Mouse (Mus musculus): ENCODE measurements at regions not wholly inside any gene's neighbourhood (a gene's known extent, or its start where the extent isn't known, plus 50 kb on each side); places are given as distances from the start of the nearest gene placed in this dataset.

DNA sequence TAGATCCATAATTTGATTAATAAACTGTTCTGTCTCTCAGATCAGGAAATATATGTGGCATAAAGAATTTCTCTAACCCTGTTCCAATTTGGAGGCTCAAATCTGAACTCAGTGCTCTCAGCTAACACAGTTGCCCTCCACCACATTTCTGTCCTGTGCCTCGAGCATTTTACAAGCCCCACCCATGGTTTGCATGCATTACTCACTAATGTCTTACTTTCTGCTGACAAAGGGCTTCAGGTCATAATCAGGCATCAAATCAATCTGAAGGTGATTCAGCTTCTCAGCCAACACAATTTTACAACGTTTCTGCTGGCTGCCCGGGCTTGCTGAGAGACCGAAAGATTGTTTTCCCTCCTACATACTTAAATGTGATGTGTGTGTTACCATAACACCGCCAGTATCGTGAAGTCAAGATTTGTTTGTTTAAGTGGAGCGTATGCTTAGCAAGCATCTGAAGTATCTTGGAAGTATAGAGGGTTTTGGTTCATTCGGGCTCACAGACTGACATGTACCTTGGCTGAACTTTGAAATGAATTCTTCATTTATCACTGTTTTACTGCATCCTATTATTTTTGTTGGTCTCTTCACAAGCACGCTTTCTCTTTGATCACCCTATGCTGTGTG, 139.9 kb upstream of the Sema3d start:
- no peaks in the 10 kb centered on the region for H3K9me3 ChIP-seq (ENCODE audit: control insufficient read depth, low read length)
- H3K9ac ChIP-seq (ENCODE audit: low read length) = no peak overlapping the region
- H3K27ac ChIP-seq (replicated peaks) = no peak overlapping the region
- TF ChIP-seq EP300 (optimal IDR thresholded peaks at IDR 0.05) (no peak), CTCF (IDR thresholded peaks at IDR 0.05; ENCODE audit: low read depth) (no peak)
- DNase-seq (ENCODE audit: low spot score) (no peak), ATAC-seq (ENCODE audit: low FRiP score, low TSS enrichment) (no peak)
- no peaks in the 10 kb centered on the region for H3K4me1 ChIP-seq (replicated peaks; ENCODE audit: control insufficient read depth, insufficient read depth)
- H3K4me3 ChIP-seq (ENCODE audit: low read depth, low read length) = no peak overlapping the region
- H3K36me3 ChIP-seq (ENCODE audit: control insufficient read depth, insufficient read depth, low read length) = no peaks in the 10 kb centered on the region
- H3K27me3 ChIP-seq (ENCODE audit: control insufficient read depth, insufficient read depth, low read length) = no peaks in the 10 kb centered on the region
- H3K4me2 ChIP-seq (replicated peaks; ENCODE audit: low read depth) = no peak overlapping the region
- 27% methylated on average over 9 of the region's 9 CpGs for WGBS

DNA sequence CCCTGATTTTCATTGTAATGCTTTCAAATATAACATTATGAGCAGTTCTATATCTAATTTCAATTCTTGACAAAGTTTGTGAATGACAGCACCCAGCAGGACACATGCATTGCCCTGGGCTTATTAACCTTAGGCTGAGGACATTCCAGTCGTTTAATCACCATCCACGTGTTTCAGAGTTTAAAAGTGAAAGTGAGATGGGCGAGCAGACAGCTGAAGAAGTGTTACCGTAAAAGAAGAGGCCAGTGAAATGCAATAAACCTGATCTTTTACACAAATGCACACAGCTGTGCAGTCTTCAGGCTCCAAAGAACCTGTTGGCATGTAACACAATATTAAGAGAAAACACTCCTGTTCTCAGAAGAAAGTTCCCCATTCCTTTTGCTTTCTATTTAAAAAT, 89.5 kb upstream of the Sema3d start:
- peak overlapping the region; percentile 37; the same call in 1 of the 2 replicates for H3K4me2 ChIP-seq (replicated peaks; ENCODE audit: low read depth)
- no peak overlapping the region for H3K4me3 ChIP-seq (ENCODE audit: low read depth, low read length)
- DNase-seq (ENCODE audit: low spot score) (no peak), ATAC-seq (ENCODE audit: low FRiP score, low TSS enrichment) (no peak)
- H3K9me3 ChIP-seq (ENCODE audit: control insufficient read depth, low read length) = no peaks in the 10 kb centered on the region
- no peaks in the 10 kb centered on the region for H3K27me3 ChIP-seq (ENCODE audit: control insufficient read depth, insufficient read depth, low read length)
- H3K27ac ChIP-seq (replicated peaks) = no peak overlapping the region
- H3K9ac ChIP-seq (ENCODE audit: low read length) = no peak overlapping the region
- H3K36me3 ChIP-seq (ENCODE audit: control insufficient read depth, insufficient read depth, low read length) = no peaks in the 10 kb centered on the region
- no peak for TF ChIP-seq EP300 (optimal IDR thresholded peaks at IDR 0.05)
- TF ChIP-seq CTCF (IDR thresholded peaks at IDR 0.05; ENCODE audit: low read depth) = no peak
- no peaks in the 10 kb centered on the region for H3K4me1 ChIP-seq (replicated peaks; ENCODE audit: control insufficient read depth, insufficient read depth)
- WGBS = 41% methylated on average over 4 of the region's 4 CpGs

DNA sequence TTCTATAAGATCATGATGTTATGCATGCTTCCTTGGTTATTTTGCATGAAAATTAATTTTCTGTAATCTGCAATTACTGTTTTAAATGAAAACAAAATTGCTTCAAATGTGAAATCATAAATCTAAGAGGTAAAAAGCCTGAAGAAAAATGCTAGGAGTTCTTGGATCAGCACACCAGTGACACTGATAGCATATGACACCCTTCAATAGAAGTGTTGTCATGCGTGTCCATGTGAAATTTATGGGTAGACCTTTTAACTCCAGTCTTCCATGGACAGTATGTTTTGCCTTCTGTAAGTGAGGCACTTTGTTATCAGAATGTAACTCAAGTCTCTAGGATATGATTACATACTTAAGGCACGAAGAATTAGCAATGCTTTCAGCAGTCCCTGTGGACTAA, 85.9 kb upstream of the Sema3d start:
- no peak overlapping the region for H3K4me2 ChIP-seq (replicated peaks; ENCODE audit: low read depth)
- TF ChIP-seq EP300 (optimal IDR thresholded peaks at IDR 0.05) (no peak), CTCF (IDR thresholded peaks at IDR 0.05; ENCODE audit: low read depth) (no peak)
- H3K27me3 ChIP-seq (ENCODE audit: control insufficient read depth, insufficient read depth, low read length) = no peaks in the 10 kb centered on the region
- ATAC-seq (ENCODE audit: low FRiP score, low TSS enrichment) (no peak), DNase-seq (ENCODE audit: low spot score) (no peak)
- no peak overlapping the region for H3K9ac ChIP-seq (ENCODE audit: low read length)
- no peaks in the 10 kb centered on the region for H3K9me3 ChIP-seq (ENCODE audit: control insufficient read depth, low read length)
- no peak overlapping the region for H3K27ac ChIP-seq (replicated peaks)
- no peaks in the 10 kb centered on the region for H3K4me1 ChIP-seq (replicated peaks; ENCODE audit: control insufficient read depth, insufficient read depth)
- no peaks in the 10 kb centered on the region for H3K36me3 ChIP-seq (ENCODE audit: control insufficient read depth, insufficient read depth, low read length)
- WGBS = 64% methylated on average over 2 of the region's 2 CpGs
- H3K4me3 ChIP-seq (ENCODE audit: low read depth, low read length) = no peak overlapping the region

DNA sequence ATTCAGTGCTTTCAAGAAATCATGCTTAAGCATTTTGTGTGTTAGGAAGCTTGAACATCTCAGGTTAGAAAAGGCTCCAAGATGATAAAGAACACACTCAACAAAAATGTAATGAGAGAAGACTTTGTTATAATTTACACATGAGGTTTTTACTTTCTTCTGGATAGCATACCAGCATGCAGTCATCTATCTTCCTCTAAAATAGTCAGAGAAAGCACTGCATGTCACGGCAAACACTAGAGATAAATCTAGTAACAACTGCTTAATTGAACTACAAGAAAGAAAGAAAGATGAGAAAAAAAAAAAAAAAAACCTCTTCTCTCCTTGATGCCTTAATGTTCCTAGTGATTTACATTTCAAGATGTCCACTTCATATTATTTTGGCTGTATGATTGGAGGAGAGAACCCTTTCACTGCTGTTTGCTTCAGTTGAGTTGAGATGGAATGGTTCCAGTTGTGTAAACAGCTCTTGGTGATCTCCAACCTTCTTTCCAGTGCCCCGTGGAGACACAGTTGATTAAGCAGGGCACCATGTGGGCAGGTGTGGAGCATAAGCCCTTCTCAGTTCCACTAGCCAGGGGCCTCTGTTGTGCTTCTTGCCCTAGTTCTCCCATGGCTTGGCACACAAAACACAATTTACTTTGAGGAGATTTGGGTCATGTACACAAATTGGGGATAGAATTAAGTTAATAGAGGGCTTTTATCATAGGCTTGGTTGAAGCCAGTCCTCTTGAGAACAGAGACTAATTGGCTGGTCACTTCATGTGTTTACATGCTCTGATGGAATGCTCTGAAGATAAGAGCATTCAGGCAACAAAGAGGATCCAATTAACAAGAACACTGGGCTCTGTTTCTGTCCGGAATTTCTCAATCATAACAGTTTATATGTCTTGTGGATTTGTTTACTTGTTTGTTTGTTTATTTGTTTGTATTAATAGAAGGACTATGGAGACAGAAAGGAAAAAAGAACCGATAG, 81.1 kb upstream of the Sema3d start:
- Histone ChIP-seq H3K4me1 (replicated peaks; ENCODE audit: control insufficient read depth, insufficient read depth) (no peaks in the 10 kb centered on the region), H3K4me3 (ENCODE audit: low read depth, low read length) (no peak overlapping the region), H3K9me3 (ENCODE audit: control insufficient read depth, low read length) (no peaks in the 10 kb centered on the region), H3K27me3 (ENCODE audit: control insufficient read depth, insufficient read depth, low read length) (no peaks in the 10 kb centered on the region), H3K4me2 (replicated peaks; ENCODE audit: low read depth) (no peak overlapping the region), H3K36me3 (ENCODE audit: control insufficient read depth, insufficient read depth, low read length) (no peaks in the 10 kb centered on the region), H3K9ac (ENCODE audit: low read length) (no peak overlapping the region), H3K27ac (replicated peaks) (no peak overlapping the region)
- DNase-seq (ENCODE audit: low spot score) = no peak
- WGBS = 39% methylated on average over 4 of the region's 4 CpGs
- no peak for ATAC-seq (ENCODE audit: low FRiP score, low TSS enrichment)
- TF ChIP-seq CTCF (IDR thresholded peaks at IDR 0.05; ENCODE audit: low read depth) (no peak), EP300 (optimal IDR thresholded peaks at IDR 0.05) (no peak)

DNA sequence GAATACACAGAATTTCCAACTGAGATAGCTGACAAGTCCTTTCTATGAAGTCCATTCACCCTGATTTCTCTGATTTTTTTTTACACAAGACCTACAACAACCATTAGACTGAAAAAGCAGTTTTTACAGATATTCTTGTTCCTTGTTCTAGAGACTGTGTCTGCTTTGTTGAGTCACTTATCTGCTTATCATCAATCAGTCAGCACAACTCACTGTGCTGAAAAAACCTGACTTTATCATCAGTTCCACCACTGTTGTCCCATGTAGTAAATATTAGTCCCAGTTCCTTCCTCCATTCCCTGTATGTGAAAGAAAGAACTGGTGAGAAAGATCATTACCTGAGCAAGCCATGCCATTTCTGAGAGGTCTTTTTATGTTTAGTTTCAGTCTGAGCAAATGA, 73.8 kb upstream of the Sema3d start:
- no peak for DNase-seq (ENCODE audit: low spot score)
- no peak overlapping the region for H3K4me2 ChIP-seq (replicated peaks; ENCODE audit: low read depth)
- H3K9me3 ChIP-seq (ENCODE audit: control insufficient read depth, low read length) = no peaks in the 10 kb centered on the region
- H3K4me3 ChIP-seq (ENCODE audit: low read depth, low read length) = no peak overlapping the region
- no peak overlapping the region for H3K9ac ChIP-seq (ENCODE audit: low read length)
- TF ChIP-seq EP300 (optimal IDR thresholded peaks at IDR 0.05) = no peak
- TF ChIP-seq CTCF (IDR thresholded peaks at IDR 0.05; ENCODE audit: low read depth) = no peak
- H3K27me3 ChIP-seq (ENCODE audit: control insufficient read depth, insufficient read depth, low read length) = no peaks in the 10 kb centered on the region
- H3K36me3 ChIP-seq (ENCODE audit: control insufficient read depth, insufficient read depth, low read length) = no peaks in the 10 kb centered on the region
- no peak for ATAC-seq (ENCODE audit: low FRiP score, low TSS enrichment)
- H3K27ac ChIP-seq (replicated peaks) = no peak overlapping the region
- no peaks in the 10 kb centered on the region for H3K4me1 ChIP-seq (replicated peaks; ENCODE audit: control insufficient read depth, insufficient read depth)

Measured in stomach, postnatal 0 days (tissue).